Mouse (Mus musculus) naive thymus-derived CD4-positive, alpha-beta T cell, adult 2 months (primary cell): ENCODE data around the gene Parvg.
"Not testable (repeated sequence)": the region's sequence is repeated elsewhere in the genome, so short reads cannot be mapped to it uniquely, and the experiment has no call there.

Experiments used
- DNase-seq: peaks from one replicate; pipeline ENCODE4 v3.0.0-alpha.2; 2011; ENCODE audit warnings: low read depth

The Parvg gene

DNA sequence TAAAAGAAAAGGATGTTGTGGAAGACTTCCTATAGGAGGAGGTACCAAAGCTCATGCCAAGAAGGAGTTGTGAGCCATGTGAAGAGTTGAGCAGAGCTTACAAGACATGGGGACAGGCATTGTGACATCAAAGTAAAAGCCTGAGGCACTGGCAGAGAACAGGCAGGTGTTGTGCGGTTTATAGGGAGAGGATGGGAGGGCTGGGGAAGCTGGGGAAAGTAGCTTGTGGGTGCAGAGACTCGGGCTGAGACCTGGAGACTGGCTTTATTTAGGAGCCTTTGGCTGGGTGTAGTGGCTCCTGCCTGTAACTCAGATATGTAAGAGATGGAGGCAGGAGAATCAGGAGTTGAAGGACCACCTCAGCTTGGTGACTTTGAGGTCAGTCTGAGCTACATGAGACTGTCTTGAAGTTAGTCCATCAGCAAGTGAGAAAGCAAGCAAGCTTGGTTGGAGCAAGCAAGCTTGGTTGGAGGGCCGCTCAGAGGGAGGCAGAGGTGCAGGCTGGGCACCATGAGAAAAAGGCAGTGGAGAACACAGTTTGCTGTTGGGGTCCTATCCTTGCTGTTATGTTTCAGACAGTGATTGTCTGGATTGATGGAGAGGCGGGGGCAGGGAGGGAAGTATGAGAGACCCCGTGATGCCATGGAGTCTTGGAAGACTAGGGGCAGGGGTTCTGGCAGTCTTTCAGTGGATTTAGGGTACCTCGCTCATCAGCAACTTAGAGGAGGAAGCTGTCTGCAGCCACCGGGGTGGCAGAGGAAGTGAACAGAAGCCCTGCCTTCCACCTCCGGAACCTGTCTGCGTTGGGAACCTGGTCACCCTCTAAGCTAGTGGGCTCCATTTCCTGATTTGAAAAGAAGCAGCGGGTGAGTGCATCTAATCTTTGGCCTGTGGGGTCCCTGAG, at the start of gene Parvg:
Parvg (plus strand) TSS at position 61 of the 904 bp plus-strand sequence.
- peak; percentile 66 for DNase-seq

DNA sequence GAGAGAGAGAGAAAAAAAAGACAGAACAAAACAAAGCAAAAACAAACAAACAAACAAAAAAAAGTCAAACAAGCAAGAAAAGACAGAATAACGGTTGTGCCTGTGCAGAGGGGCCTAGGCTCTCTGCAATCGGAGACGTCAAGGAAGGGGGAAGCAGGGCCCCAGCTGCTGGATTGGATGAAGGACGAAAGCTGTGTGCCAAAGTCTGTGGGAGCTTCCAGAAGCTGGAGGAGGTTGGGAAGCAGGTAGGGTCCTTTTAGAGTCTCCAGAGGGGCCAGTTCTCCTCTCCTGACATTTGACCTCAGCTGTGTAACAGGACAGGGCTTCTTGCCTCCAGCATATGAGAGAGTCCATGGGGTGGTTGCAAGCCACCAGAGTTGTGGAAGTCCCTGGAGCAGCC, 47.8 kb upstream of the Parvg start:
- no peak for DNase-seq

DNA sequence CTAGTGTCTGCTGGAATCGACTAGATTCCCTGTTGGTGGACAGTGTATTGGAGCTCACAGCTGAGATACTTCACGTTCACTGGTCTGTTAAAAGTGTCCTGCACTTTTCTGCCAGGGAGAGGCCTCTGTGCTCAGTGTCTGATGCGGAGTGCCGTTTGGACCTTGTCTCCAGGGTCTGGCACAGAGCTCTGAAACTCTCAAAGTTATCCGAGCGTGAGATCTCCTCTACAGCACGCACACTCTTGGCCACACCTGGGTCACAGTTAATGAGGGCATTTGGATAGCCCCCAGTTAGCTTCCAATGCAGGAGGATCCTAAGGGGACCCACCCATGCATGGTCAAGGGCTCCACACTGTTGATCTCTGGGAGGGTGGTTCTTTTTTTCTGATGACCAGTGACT, 45.7 kb upstream of the Parvg start:
- no peak for DNase-seq

DNA sequence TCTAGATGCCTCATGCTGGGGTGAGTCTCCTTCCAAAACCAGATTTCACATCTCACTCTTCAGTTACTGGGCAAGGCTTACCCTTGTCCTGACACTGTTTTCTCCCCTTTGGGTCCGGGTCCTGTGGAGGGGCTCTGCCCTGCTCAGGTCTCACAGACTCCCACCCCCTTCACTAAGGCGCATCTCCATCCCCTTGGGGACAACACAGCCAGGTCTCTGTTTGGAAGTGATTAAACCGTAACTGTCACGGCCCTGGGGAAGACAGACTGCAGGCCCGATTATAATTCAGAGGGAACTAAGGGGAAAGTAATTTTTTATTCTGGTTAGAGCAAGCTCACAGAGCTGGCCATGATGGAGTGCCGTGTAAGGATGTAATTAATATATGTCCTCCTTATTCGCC, 45.2 kb upstream of the Parvg start:
- DNase-seq = no peak

DNA sequence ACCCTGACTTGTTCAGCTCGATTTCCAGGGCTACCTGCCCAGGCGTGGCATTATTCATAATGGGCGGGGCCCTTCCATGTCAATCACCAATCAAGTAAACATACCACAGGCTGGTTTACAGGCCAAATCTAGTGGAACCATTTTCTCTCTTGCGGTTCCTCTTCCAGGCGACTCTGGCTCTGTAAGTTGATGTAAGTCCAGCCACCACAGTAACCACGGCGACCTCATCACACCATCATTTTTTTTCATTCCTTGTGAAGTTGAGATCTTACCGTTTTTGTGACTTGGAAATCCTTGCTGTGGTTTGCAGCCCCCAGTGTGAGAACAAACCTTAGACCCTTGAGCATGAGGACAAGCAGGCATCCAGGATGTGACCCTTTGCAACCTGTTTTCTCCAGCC, 43.5 kb upstream of the Parvg start:
- no peak for DNase-seq

DNA sequence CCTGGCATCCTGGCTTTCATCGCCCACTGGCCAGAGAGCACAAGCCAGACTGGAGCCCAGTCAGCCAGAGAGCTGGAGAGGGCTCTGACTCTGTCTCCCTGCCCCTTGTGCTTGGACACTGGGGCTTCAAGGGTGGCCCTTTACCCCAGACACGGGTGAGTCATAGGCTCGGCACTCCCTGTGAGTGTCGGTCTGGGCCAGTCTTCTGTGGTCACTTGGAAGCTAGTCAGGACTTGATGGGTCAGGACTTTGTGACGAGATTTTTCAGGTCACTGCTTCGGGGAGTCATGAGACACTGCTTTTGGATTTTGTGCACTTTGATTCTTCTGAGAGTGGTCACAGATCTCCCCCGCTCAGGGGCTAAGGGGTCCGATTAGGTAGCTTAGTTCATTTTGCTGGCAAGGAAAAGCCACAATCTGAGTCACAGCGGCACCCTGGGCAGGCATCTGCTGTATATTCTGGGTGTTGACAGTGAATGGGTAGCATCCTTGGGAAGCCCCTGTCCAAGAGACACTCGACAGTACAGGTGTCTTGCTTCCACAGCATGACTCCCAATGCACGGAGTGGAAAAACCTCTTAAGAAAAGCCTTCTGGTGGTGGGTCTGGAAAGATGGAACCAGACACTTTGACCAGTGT, 43.0 kb upstream of the Parvg start:
- DNase-seq = no peak

DNA sequence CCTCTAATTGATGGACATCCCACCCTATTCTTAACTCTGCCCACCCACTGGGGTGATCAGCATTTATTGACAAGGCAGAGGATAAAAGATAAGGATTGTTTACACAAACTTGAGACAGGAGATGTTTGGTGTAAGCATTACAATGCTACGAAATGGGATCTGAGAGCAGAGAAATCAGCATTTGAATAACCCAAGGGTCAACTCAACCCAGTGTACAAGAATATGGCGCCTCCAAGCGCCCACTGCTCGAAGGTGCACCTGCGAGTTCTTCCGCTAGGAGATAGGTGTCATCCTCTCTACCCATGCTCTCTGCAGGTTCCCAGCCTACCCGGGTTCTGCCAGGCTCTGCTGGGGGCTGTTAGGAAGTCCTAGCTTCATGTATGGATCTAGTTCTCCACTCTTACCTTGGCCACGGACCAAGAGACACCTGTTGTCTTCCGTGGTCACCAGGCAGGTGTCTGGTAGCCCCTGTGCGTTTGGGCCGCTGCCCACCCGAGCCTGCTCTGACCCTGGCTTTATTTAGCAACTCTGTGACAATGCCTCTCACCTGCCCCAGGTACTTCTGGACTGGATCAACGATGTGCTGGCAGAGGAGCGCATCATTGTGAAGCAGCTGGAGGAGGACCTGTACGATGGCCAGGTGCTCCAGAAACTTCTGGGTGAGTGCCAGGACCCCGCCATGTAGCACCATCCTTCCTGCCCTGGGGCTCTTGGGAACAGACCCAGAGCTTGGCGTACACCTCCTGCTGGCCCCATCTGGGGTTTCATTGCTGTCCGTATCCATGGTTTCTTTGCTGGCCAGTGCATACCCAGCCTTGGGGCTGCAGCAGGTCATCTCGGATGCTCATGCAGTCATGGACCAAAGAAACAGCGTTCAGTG, 41.4 kb upstream of the Parvg start:
- DNase-seq = no peak

DNA sequence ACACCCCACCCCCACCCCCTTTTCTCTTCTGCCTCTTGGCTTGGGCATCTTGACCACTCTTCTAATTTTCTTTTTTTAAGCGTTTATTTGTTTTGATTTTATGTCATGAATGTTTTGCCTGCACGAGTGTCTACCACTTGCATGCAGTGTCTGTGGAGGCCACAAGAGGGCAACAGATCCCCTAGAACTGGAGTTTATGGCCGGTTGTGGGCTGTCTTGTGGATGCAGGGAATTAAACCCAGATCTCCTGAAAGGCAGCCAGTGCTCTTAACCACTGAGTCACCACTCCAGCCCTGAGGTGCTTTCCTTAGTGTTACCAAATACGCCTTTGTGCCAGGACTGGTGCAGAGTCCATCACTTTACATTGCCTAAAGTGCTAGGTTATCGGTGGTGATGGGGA, 39.8 kb upstream of the Parvg start:
- DNase-seq = peak; percentile 66

DNA sequence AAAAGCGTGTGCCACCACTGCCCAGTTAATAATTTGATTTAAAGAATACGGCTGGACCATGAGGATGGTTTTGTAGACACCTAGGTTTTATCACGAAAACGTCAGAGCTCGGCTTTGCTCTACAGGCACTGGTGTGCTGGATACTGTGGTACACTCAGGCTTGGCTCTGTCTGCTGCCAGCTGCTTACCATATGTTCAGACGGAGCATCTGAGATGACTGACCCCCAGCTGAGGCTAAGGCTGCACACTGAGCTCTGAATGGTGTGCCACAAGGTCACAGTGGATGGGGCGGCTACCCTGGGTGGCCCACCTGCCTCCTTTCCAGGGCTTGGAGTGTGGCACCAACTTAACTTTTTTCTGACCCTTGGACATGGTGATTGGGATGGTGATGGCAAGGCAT, 38.4 kb upstream of the Parvg start:
- no peak for DNase-seq

DNA sequence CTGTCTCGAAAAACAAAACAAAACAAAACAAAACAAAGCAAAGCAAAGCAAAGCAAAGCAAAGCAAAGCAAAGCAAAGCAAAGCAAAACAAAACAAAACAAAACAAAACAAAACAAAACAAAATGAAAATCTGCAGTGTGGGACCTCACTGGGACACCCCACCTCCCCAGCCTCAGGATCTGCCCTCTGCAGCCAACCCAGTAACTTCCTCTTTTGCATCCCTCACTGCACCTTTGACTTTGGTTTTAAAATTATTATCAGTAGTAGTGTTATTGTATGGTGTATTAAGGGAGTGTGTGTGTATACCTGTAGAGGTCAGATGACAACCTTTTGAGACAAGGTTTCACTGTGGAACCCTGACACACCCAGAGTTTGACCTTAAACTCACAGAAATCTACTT, 34.9 kb upstream of the Parvg start:
- DNase-seq = not testable (repeated sequence)

DNA sequence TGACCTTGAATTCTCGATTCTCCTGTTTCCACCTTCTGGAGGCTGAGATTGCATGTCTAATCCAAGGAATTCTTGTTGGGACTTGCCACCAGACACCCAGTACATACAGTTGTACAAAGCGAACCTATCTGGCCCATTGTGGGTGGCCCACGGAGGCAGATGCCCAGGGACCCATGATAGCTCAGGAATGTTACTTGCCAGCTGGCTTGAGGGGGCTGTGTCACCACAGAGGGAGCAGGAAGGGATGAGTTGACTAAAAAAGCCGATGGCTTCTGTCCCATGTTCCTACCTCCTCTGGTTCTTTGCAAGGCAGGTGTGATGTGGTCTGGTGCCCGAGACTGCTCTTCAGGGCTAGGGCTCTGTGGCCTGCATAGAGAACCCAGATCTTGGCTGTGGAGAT, 32.7 kb upstream of the Parvg start:
- DNase-seq = no peak

DNA sequence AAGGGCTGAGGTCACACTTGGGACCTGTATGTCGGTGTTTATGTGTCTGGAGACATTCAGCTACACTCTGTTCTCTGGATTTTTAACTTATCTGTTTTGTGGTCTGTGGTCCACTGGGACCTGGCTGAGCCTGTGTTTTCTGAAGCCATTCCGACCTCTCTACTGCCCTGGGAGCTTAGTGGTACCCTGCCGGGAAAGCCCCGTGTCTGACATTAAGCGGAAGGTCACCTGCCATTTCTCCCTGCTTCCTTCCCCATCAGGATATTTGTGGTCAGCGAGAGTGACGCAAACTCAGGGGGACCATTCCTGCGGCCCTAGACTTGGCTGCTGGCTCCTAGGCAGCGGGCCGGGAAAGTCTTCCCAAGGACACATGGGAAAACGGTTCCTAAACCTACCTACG, 30.2 kb upstream of the Parvg start:
- DNase-seq = no peak

DNA sequence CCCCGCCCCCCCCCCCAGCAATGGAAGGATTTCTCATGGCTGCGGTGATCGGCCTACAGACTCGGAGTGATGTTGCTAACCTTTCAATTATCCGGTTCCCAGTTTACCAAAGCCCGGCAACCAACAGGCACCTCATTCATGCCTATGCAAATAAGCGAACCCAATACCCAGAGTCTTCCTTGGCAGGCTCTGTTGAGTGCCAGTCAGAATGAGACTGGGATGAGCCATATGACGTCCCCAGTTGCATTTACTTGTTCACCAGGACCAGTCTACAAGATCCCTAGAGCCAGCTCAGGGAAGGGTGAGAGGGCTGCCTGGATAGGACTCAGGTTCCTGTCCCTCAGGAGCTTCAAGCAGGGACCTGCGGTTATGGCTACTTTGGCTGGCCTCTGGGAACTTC, 29.4 kb upstream of the Parvg start:
- DNase-seq = no peak

DNA sequence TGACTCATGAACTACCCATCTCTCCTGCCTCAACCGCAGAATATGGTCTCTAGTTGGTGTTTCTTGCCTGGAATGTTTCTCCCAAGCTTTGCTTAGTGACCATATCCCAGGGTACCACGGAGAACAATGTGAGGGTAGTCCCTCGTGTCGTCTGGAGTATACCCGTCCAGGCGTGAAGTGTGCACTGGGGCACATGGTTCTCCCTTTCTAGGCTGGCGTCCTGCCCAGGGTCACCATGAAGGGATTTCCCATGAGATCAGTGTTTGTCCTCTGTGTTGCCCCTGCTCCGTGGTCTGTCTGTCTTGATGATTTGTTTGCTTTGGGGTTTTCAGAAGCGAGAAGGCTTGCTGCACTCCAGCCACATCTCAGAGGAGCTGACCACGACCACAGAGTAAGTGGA, 28.6 kb upstream of the Parvg start:
- DNase-seq = no peak

DNA sequence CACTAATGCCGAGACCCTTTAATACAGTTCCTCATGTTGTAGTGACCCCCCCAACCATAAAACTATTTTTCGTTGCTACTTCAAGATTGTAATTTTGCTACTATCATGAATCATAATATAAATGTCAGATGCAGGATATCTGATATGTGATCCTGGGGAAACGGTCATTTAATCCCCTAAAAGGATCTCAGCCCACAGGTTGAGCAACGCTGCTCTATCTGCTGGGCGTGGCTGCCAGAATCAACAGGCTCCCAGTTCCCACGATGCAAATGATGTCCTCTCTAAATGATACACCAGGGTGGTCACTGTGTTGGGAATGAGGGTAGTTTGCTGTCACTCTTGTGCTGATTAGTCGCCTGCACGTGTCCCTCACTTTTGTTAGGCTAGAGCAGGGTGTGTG, 26.4 kb upstream of the Parvg start:
- DNase-seq = no peak

DNA sequence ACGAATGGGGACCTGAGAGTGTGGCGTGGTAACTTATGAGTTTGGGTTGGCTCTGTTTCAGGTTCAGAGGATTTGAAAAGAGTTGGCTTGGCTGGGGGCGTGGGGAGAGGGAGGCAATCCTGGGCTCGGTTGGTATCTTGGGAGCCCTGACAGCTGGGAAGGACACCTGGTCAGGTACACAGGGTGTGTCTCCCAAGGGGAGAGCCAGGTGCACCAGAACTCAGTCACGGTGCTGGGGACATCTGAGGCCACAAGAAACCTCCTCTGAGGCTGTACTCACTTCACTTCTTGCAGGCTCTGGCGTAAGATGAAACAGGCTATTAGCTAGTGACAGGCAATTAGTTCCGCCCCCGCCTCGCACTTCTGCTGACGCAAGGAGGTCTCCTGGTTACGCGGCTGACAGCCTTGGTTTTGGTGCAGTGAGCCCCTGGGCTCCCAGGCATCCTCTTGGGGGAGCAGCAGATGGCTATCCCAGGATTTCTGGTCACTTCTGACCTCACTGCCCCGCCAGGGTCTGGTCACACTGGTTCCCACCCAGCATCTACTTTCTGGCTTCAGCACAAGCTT, 24.9 kb upstream of the Parvg start:
- DNase-seq = no peak

DNA sequence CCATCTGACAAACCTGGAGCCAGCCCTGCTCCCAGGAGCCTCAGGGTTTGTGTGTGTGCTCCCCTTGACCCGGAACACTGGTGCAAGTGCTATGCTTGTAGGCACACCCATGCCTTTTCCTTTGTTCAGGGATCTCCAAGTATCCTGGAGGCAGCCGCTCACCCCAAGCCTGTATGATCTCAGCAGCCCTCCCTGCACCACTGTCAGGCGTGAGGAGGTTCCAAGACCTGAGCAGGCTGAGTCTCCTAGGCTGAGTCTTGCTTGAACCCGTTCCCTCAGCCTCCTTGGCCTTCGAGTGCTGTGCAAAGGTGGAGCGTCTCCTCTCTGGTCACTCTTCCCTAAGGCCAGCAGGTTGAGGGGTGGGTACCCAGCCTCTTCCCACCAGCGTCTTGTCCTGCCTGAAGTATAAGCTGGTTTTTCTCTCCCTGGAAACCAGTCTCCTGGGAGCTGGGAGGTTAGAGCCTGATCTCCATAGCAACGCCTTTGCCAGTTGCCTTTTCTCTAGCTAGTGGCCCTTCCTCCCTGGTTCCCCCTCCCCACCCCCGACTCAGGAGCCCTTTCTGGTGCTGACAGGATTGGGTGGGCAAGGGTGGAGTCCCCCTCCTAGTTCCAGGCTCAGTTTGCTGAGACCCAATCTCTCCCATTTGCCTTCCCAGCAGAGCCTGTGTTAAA, 24.0 kb upstream of the Parvg start:
- no peak for DNase-seq

DNA sequence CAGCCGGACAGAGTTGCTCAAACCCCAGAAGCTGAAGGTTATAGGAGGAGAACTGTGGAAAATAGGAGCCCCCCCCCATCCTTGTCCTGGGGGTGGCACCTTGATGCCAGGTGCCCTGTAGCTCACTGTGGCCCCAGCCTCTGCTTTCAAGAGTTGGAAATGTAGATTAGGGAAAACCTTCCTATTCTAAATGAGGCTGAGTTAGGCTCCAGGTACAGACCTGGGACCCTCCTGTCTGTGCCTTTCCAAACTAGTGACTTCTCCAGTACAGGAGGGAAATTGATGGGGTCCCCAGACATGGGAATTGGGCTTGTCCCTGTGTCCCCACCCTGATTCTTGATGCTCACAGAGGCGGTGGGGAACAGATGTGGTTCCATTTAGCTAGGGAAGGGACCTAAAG, 23.2 kb upstream of the Parvg start:
- DNase-seq = no peak

DNA sequence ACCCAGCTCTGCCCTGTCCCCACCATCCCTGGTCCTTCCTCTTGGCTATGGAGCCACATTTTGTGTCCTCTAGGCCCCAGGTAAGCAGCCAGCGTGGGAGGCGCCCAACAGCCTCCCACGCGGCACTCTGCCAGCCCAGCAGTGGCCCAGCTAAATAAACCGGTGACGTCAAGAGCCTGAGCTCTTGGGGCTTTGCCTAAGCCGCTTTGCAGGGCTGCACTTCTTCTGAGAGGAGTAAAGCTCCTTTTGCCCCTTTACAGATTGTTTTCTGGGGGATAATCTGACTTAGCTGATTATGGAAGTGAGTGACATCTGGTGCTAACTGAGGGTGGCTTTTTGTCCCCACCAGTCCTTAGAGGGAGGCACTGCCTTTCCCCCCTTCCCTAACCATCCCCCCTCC, 22.8 kb upstream of the Parvg start:
- no peak for DNase-seq

DNA sequence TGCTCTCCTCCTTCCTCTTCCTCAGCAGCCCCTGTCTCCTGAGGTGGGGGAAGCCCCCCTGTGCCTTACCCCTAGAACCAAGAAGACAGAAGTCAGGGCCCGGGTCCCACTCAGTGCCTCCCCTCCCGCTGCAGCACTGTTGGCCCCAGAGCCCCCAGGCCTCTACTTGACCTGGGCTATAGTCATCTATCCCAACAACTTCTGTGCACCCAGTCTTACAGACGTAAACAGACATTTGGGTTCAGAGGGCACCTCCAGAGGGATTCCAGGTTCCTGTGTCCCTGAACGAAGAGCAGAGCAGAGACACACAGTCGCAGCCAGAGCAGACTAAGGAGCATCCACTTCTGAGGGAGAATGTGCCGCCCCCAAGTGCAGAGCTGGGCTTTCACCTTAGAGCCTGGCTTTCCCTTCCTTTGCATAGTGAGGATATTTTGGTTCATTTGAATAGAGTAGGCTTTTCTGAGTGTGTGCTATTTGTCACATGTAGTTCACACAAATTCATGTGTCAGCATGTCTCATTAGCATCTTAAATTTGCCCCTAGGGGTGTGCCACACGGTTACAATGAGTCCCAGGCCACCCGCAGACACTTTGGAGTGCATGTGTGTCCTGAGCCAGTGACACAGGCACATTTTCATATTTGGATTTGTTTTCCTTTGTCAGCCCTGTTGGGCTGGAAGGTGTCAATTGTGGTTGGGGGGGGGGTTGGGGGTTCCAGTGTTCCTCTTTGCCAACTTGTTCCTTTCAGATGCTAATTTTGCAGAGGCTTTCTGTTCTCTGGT, 22.0 kb upstream of the Parvg start:
- DNase-seq = no peak

DNA sequence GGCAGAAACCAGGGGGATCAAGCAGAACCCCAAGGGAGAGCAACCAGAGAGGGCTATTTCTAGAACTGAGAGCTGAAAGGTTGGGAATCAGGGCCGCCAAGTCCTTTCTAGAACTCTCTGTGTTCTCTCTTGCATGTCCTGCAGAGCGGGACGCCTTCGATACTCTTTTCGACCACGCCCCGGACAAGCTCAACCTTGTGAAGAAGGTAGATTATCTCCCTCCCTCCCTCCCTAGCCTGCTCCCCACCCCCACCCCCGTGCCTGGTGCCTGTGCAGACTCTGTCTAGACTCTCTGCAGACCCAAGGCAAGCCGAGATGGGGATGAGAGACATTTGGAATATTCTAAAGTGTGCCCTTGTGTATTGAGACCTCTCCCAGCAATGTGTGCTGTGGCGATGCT, 20.6 kb upstream of the Parvg start:
- DNase-seq = no peak
